Mouse (Mus musculus): ENCODE results near the gene Mapk1ip1l. TPM values are rescaled to one million over a fixed set of nuclear protein-coding genes. Genes with fewer than 3 reads are reported as not detected.

The Mapk1ip1l gene
- polyA plus RNA-seq, 1 experiment from 2014 or later, result 65.1 TPM

- Histone ChIP-seq H3K4me2 (no peak overlapping the region), H3K9ac (ENCODE audit: low read depth, low read length) (no peak overlapping the region), H3K36me3 (ENCODE audit: control insufficient read depth, insufficient read depth, low read length) (no peaks in the 10 kb centered on the region), H3K27me3 (ENCODE audit: control insufficient read depth, insufficient read depth, low read length) (no peaks in the 10 kb centered on the region), H3K27ac (ENCODE audit: low read depth, low read length) (no peak overlapping the region), H3K9me3 (replicated peaks; ENCODE audit: control insufficient read depth, low read length) (no peaks in the 10 kb centered on the region), H3K4me1 (ENCODE audit: control insufficient read depth, insufficient read depth, low read length) (no peaks in the 10 kb centered on the region), H3K4me3 (ENCODE audit: low read depth, low read length) (no peak overlapping the region)
- WGBS (ENCODE audit: insufficient replicate concordance), result 77% methylated on average over 10 of the region's 10 CpGs
- no peak for ATAC-seq (replicated peaks; ENCODE audit: insufficient number of reproducible peaks, low FRiP score, low TSS enrichment)
Observed at GRCm38 (mm10) chr14:47340231-47340925, 42.3 kb downstream of the Mapk1ip1l start.

- H3K27me3 ChIP-seq (ENCODE audit: control insufficient read depth, insufficient read depth, low read length), result no peaks in the 10 kb centered on the region
- H3K4me3 ChIP-seq (ENCODE audit: low read depth, low read length), result no peak overlapping the region
- no peaks in the 10 kb centered on the region for H3K9me3 ChIP-seq (replicated peaks; ENCODE audit: control insufficient read depth, low read length)
- no peak for ATAC-seq (replicated peaks; ENCODE audit: insufficient number of reproducible peaks, low FRiP score, low TSS enrichment)
- H3K27ac ChIP-seq (ENCODE audit: low read depth, low read length), result no peak overlapping the region
- H3K4me1 ChIP-seq (ENCODE audit: control insufficient read depth, insufficient read depth, low read length), result no peaks in the 10 kb centered on the region
- H3K4me2 ChIP-seq, result no peak overlapping the region
- H3K9ac ChIP-seq (ENCODE audit: low read depth, low read length), result no peak overlapping the region
- WGBS (ENCODE audit: insufficient replicate concordance), result 71% methylated on average over 4 of the region's 4 CpGs
- H3K36me3 ChIP-seq (ENCODE audit: control insufficient read depth, insufficient read depth, low read length), result no peaks in the 10 kb centered on the region
Observed at GRCm38 (mm10) chr14:47341811-47342291, 43.8 kb downstream of the Mapk1ip1l start.

DNA sequence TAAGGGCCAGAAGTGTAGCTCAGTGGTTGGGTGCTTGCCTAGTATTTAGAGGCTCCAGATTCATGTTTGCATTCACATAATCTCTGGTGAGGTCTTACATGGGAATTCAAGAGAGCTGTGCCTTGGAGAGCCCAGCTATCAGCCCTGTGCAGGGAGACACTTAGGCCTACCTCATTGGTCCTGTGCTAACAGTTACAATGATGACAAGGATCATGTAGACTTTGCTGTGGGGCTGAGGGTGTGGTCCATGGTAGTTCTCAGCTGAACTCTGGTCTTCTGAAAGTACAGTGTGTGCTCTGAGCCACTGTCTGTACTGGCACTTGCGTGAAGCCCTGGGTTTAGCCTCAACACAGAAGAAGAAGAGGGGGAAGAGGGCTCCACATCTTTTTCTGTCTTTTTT lies 48.6 kb downstream of the Mapk1ip1l start:
- Histone ChIP-seq H3K9me3 (replicated peaks; ENCODE audit: control insufficient read depth, low read length) (no peaks in the 10 kb centered on the region), H3K36me3 (ENCODE audit: control insufficient read depth, insufficient read depth, low read length) (no peaks in the 10 kb centered on the region), H3K4me3 (ENCODE audit: low read depth, low read length) (no peak overlapping the region), H3K27ac (ENCODE audit: low read depth, low read length) (no peak overlapping the region), H3K27me3 (ENCODE audit: control insufficient read depth, insufficient read depth, low read length) (no peaks in the 10 kb centered on the region), H3K4me1 (ENCODE audit: control insufficient read depth, insufficient read depth, low read length) (no peaks in the 10 kb centered on the region), H3K9ac (ENCODE audit: low read depth, low read length) (no peak overlapping the region), H3K4me2 (no peak overlapping the region)
- WGBS (ENCODE audit: insufficient replicate concordance), result 87% methylated on average over 1 of the region's 1 CpGs
- ATAC-seq (replicated peaks; ENCODE audit: insufficient number of reproducible peaks, low FRiP score, low TSS enrichment), result no peak

GRCm38 (mm10) chr14:47350974-47351373 lies 52.9 kb downstream of the Mapk1ip1l start:
- 83% methylated on average over 2 of the region's 2 CpGs for WGBS (ENCODE audit: insufficient replicate concordance)
- Histone ChIP-seq H3K27me3 (ENCODE audit: control insufficient read depth, insufficient read depth, low read length) (no peaks in the 10 kb centered on the region), H3K27ac (ENCODE audit: low read depth, low read length) (no peak overlapping the region)

DNA sequence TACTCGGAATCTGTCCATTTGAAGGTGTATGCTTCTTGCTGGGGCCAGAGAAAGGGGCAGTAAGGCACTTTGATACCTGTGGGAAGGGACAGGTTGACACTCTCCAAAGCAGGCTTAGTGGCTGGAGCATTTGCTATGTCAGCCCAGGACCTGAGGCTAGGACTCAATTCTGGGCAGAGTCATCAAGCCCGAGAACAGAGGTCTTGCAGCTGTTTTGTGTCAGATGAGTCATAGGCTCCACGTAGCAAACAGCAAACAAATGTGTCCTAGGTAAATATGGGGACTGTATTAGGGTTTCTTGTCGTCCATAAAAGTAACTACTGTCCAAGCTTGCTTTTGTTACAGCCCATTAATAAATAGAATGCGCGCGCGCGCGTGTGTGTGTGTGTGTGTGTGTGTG lies 54.2 kb downstream of the Mapk1ip1l start:
- no peaks in the 10 kb centered on the region for H3K36me3 ChIP-seq (ENCODE audit: control insufficient read depth, insufficient read depth, low read length)
- WGBS (ENCODE audit: insufficient replicate concordance), result 87% methylated on average over 10 of the region's 10 CpGs
- no peak for ATAC-seq (replicated peaks; ENCODE audit: insufficient number of reproducible peaks, low FRiP score, low TSS enrichment)
- no peak overlapping the region for H3K4me2 ChIP-seq
- no peak overlapping the region for H3K9ac ChIP-seq (ENCODE audit: low read depth, low read length)
- H3K4me1 ChIP-seq (ENCODE audit: control insufficient read depth, insufficient read depth, low read length), result no peaks in the 10 kb centered on the region
- no peak overlapping the region for H3K4me3 ChIP-seq (ENCODE audit: low read depth, low read length)
- H3K9me3 ChIP-seq (replicated peaks; ENCODE audit: control insufficient read depth, low read length), result no peaks in the 10 kb centered on the region
- no peaks in the 10 kb centered on the region for H3K27me3 ChIP-seq (ENCODE audit: control insufficient read depth, insufficient read depth, low read length)
- no peak overlapping the region for H3K27ac ChIP-seq (ENCODE audit: low read depth, low read length)

More at GRCm38 (mm10) chr14:47350974-47351373, 52.9 kb downstream of the Mapk1ip1l start:
- Histone ChIP-seq H3K4me1 (ENCODE audit: control insufficient read depth, insufficient read depth, low read length) (no peaks in the 10 kb centered on the region), H3K9ac (ENCODE audit: low read depth, low read length) (no peak overlapping the region), H3K4me3 (ENCODE audit: low read depth, low read length) (no peak overlapping the region), H3K4me2 (no peak overlapping the region), H3K9me3 (replicated peaks; ENCODE audit: control insufficient read depth, low read length) (no peaks in the 10 kb centered on the region), H3K36me3 (ENCODE audit: control insufficient read depth, insufficient read depth, low read length) (no peaks in the 10 kb centered on the region)
- ATAC-seq (replicated peaks; ENCODE audit: insufficient number of reproducible peaks, low FRiP score, low TSS enrichment), result no peak

DNA sequence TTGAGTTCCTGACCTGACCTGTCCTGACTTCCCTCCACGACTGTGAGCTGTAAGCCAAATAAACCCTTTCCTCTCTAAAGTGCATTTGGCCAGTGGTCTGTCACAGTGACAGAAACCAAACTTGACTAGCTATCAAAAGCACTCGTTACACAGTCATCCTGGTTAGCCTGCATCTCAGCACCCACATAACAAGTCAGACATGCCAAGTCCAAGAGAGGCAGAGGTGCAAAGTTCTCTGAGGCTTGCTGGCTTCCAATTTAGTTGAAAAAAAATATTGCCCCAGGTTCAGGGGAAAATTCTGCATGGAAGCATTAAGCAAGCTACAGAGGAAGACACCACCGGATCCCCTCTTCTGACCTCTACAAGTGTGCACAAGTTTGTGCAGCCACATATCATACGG lies 55.2 kb downstream of the Mapk1ip1l start:
- Histone ChIP-seq H3K27me3 (ENCODE audit: control insufficient read depth, insufficient read depth, low read length) (no peaks in the 10 kb centered on the region), H3K36me3 (ENCODE audit: control insufficient read depth, insufficient read depth, low read length) (no peaks in the 10 kb centered on the region), H3K4me1 (ENCODE audit: control insufficient read depth, insufficient read depth, low read length) (no peaks in the 10 kb centered on the region), H3K9me3 (replicated peaks; ENCODE audit: control insufficient read depth, low read length) (no peaks in the 10 kb centered on the region), H3K27ac (ENCODE audit: low read depth, low read length) (no peak overlapping the region), H3K9ac (ENCODE audit: low read depth, low read length) (no peak overlapping the region), H3K4me2 (no peak overlapping the region), H3K4me3 (ENCODE audit: low read depth, low read length) (no peak overlapping the region)
- no peak for ATAC-seq (replicated peaks; ENCODE audit: insufficient number of reproducible peaks, low FRiP score, low TSS enrichment)
- WGBS (ENCODE audit: insufficient replicate concordance), result 73% methylated on average over 4 of the region's 4 CpGs

DNA sequence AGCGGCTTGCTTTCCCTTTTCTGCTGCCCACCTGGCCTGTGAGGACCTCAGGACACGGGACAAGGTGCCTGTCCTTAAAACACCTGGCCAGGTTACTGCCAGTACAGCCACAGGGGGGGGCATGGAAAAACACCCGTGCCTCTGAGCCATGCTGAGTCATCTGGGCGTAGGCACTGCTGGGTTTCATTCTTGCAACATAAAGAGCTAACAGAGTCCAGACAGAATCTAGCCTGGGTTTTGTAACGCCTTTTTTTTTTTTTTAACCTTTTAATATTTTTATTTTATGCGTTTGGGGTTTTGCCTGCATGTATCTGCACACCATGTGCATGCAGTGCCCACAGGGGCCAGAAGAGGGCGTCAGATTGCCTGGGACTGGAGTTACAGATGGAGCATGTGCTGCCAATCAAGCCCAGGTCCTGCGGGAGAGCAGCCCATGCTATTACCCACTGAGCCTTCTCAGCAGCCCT lies 56.1 kb downstream of the Mapk1ip1l start:
- 63% methylated on average over 8 of the region's 8 CpGs for WGBS (ENCODE audit: insufficient replicate concordance)
- Histone ChIP-seq H3K4me3 (ENCODE audit: low read depth, low read length) (no peak overlapping the region), H3K4me1 (ENCODE audit: control insufficient read depth, insufficient read depth, low read length) (no peaks in the 10 kb centered on the region), H3K36me3 (ENCODE audit: control insufficient read depth, insufficient read depth, low read length) (no peaks in the 10 kb centered on the region), H3K27me3 (ENCODE audit: control insufficient read depth, insufficient read depth, low read length) (no peaks in the 10 kb centered on the region), H3K9me3 (replicated peaks; ENCODE audit: control insufficient read depth, low read length) (no peaks in the 10 kb centered on the region), H3K9ac (ENCODE audit: low read depth, low read length) (no peak overlapping the region), H3K4me2 (no peak overlapping the region), H3K27ac (ENCODE audit: low read depth, low read length) (no peak overlapping the region)
- no peak for ATAC-seq (replicated peaks; ENCODE audit: insufficient number of reproducible peaks, low FRiP score, low TSS enrichment)

DNA sequence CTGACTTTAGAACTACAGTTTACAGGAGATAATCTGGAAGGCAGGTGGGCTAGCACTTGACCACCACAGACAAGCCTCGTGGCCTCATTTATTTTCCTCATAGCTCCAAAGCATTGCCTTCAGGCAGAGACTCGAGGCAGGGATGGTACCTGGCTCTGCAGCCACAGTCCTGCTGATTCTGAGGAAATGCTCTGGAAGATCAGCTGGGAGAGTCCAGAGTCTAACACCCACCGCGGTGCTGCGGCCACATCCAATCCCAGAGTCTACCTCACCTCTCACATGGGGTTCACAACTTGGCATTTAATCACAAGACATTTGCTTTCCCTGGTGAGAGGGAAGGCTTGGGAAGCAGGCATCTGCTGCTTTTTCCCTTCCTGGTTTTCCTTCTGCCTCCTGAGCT lies 56.9 kb downstream of the Mapk1ip1l start:
- no peak overlapping the region for H3K27ac ChIP-seq (ENCODE audit: low read depth, low read length)
- no peak for ATAC-seq (replicated peaks; ENCODE audit: insufficient number of reproducible peaks, low FRiP score, low TSS enrichment)
- H3K9me3 ChIP-seq (replicated peaks; ENCODE audit: control insufficient read depth, low read length), result no peaks in the 10 kb centered on the region
- H3K27me3 ChIP-seq (ENCODE audit: control insufficient read depth, insufficient read depth, low read length), result no peaks in the 10 kb centered on the region
- no peaks in the 10 kb centered on the region for H3K4me1 ChIP-seq (ENCODE audit: control insufficient read depth, insufficient read depth, low read length)
- H3K4me3 ChIP-seq (ENCODE audit: low read depth, low read length), result no peak overlapping the region
- H3K9ac ChIP-seq (ENCODE audit: low read depth, low read length), result no peak overlapping the region
- WGBS (ENCODE audit: insufficient replicate concordance), result 64% methylated on average over 5 of the region's 5 CpGs
- H3K4me2 ChIP-seq, result no peak overlapping the region
- H3K36me3 ChIP-seq (ENCODE audit: control insufficient read depth, insufficient read depth, low read length), result no peaks in the 10 kb centered on the region

- Histone ChIP-seq H3K27ac (ENCODE audit: low read depth, low read length) (no peak overlapping the region), H3K9ac (ENCODE audit: low read depth, low read length) (no peak overlapping the region), H3K4me2 (no peak overlapping the region), H3K9me3 (replicated peaks; ENCODE audit: control insufficient read depth, low read length) (no peaks in the 10 kb centered on the region), H3K27me3 (ENCODE audit: control insufficient read depth, insufficient read depth, low read length) (no peaks in the 10 kb centered on the region), H3K36me3 (ENCODE audit: control insufficient read depth, insufficient read depth, low read length) (no peaks in the 10 kb centered on the region), H3K4me1 (ENCODE audit: control insufficient read depth, insufficient read depth, low read length) (no peaks in the 10 kb centered on the region), H3K4me3 (ENCODE audit: low read depth, low read length) (no peak overlapping the region)
- WGBS (ENCODE audit: insufficient replicate concordance), result 79% methylated on average over 3 of the region's 3 CpGs
- ATAC-seq (replicated peaks; ENCODE audit: insufficient number of reproducible peaks, low FRiP score, low TSS enrichment), result no peak
Observed at GRCm38 (mm10) chr14:47356622-47357021, 58.6 kb downstream of the Mapk1ip1l start.

Measured in heart, embryonic 11.5 days (tissue).